Mouse (Mus musculus): ENCODE measurements around the gene Olfr9. TPM values are rescaled to one million over a fixed set of nuclear protein-coding genes. Genes with fewer than 3 reads are reported as not detected.

Gene Olfr9
- polyA plus RNA-seq, 1 experiment, result not detected

Other genes starting within 250 kb of the Olfr9 start
- 4.6 and 6.0 TPM in 2 replicates for gene Dgka, start 244.6 kb upstream of the Olfr9 start, polyA plus RNA-seq (2012; ENCODE audit: insufficient read depth, insufficient read length, missing spikeins)
- gene Pym1, start 241.5 kb upstream of the Olfr9 start, polyA plus RNA-seq (2012; ENCODE audit: insufficient read depth, insufficient read length, missing spikeins), result 12.5 and 19.5 TPM in 2 replicates
- 34.9 and 38.0 TPM in 2 replicates for gene Mmp19, start 198.5 kb upstream of the Olfr9 start, polyA plus RNA-seq (2012; ENCODE audit: insufficient read depth, insufficient read length, missing spikeins)
- 29.6 and 38.8 TPM in 2 replicates for gene Dnajc14, start 185.4 kb upstream of the Olfr9 start, polyA plus RNA-seq (2012; ENCODE audit: insufficient read depth, insufficient read length, missing spikeins)
- gene Tmem198b, start 185.1 kb upstream of the Olfr9 start, polyA plus RNA-seq (2012; ENCODE audit: insufficient read depth, insufficient read length, missing spikeins), result 3.5 and 5.2 TPM in 2 replicates
- gene Sarnp, start 172.1 kb upstream of the Olfr9 start, polyA plus RNA-seq (2012; ENCODE audit: insufficient read depth, insufficient read length, missing spikeins), result 66.7 and 88.6 TPM in 2 replicates
- 36.4 and 37.7 TPM in 2 replicates for gene Ormdl2, start 167.8 kb upstream of the Olfr9 start, polyA plus RNA-seq (2012; ENCODE audit: insufficient read depth, insufficient read length, missing spikeins)
- 1.0 and 1.3 TPM in 2 replicates for gene Gdf11, start 97.7 kb upstream of the Olfr9 start, polyA plus RNA-seq (2012; ENCODE audit: insufficient read depth, insufficient read length, missing spikeins)
- gene Cd63, start 88.4 kb upstream of the Olfr9 start, polyA plus RNA-seq (2012; ENCODE audit: insufficient read depth, insufficient read length, missing spikeins), result 59.5 and 73.6 TPM in 2 replicates
- gene Rdh5, start 66.5 kb upstream of the Olfr9 start, polyA plus RNA-seq (2012; ENCODE audit: insufficient read depth, insufficient read length, missing spikeins), result 10.9 and 11.5 TPM in 2 replicates
- gene Bloc1s1, start 65.4 kb upstream of the Olfr9 start, polyA plus RNA-seq (2012; ENCODE audit: insufficient read depth, insufficient read length, missing spikeins), result 297 and 417 TPM in 2 replicates
- 23.2 and 28.5 TPM in 2 replicates for gene Itga7, start 55.6 kb upstream of the Olfr9 start, polyA plus RNA-seq (2012; ENCODE audit: insufficient read depth, insufficient read length, missing spikeins)
- not detected in 2 replicates for gene Mettl7b, start 28.4 kb upstream of the Olfr9 start, polyA plus RNA-seq (2012; ENCODE audit: insufficient read depth, insufficient read length, missing spikeins)
- gene Olfr763, start 21.4 kb downstream of the Olfr9 start, polyA plus RNA-seq (2012; ENCODE audit: insufficient read depth, insufficient read length, missing spikeins), result not detected in 2 replicates
- not detected in 2 replicates for gene Olfr764-ps1, start 50.5 kb downstream of the Olfr9 start, polyA plus RNA-seq (2012; ENCODE audit: insufficient read depth, insufficient read length, missing spikeins)
- gene Olfr765, start 60.6 kb downstream of the Olfr9 start, polyA plus RNA-seq (2012; ENCODE audit: insufficient read depth, insufficient read length, missing spikeins), result not detected in 2 replicates
- gene Olfr766-ps1, start 79.5 kb downstream of the Olfr9 start, polyA plus RNA-seq (2012; ENCODE audit: insufficient read depth, insufficient read length, missing spikeins), result not detected in 2 replicates
- not detected in 2 replicates for gene Olfr767, start 93.5 kb downstream of the Olfr9 start, polyA plus RNA-seq (2012; ENCODE audit: insufficient read depth, insufficient read length, missing spikeins)
- not detected in 2 replicates for gene Olfr768, start 109.9 kb downstream of the Olfr9 start, polyA plus RNA-seq (2012; ENCODE audit: insufficient read depth, insufficient read length, missing spikeins)
- not detected in 2 replicates for gene Olfr769, start 128.4 kb downstream of the Olfr9 start, polyA plus RNA-seq (2012; ENCODE audit: insufficient read depth, insufficient read length, missing spikeins)
- not detected in 2 replicates for gene Olfr770, start 149.6 kb downstream of the Olfr9 start, polyA plus RNA-seq (2012; ENCODE audit: insufficient read depth, insufficient read length, missing spikeins)
- gene Olfr771, start 175.3 kb downstream of the Olfr9 start, polyA plus RNA-seq (2012; ENCODE audit: insufficient read depth, insufficient read length, missing spikeins), result not detected in 2 replicates
- gene Olfr772, start 188.5 kb downstream of the Olfr9 start, polyA plus RNA-seq (2012; ENCODE audit: insufficient read depth, insufficient read length, missing spikeins), result not detected in 2 replicates
- not detected in 2 replicates for gene Olfr773, start 198.0 kb downstream of the Olfr9 start, polyA plus RNA-seq (2012; ENCODE audit: insufficient read depth, insufficient read length, missing spikeins)
- gene Olfr774, start 246.8 kb downstream of the Olfr9 start, polyA plus RNA-seq (2012; ENCODE audit: insufficient read depth, insufficient read length, missing spikeins), result not detected in 2 replicates